Mouse (Mus musculus) megakaryocyte, embryonic 14.5 days (primary cell): Measurements from ENCODE around the gene Chic1. TPM values are rescaled to one million over a fixed set of nuclear protein-coding genes. Genes with fewer than 3 reads are reported as not detected.

Source experiments
- H3K27me3 ChIP-seq: replicated peaks from 2 replicates; pipeline ENCODE3; 2012; ENCODE audit warnings: inconsistent platforms
- H3K36me3 ChIP-seq: replicated peaks from 2 replicates; pipeline ENCODE3; 2012; ENCODE audit warnings: low read length, inconsistent platforms, mixed read lengths
- H3K4me1 ChIP-seq: 2 replicates; pipeline ENCODE4 v1.6.1; 2012; ENCODE audit warnings: inconsistent platforms
- H3K4me3 ChIP-seq: replicated peaks from 2 replicates; pipeline ENCODE3; 2012; ENCODE audit warnings: moderate library complexity, mild to moderate bottlenecking, inconsistent platforms
- H3K9me3 ChIP-seq: 2 replicates; pipeline ENCODE4 v1.6.1; 2012; ENCODE audit warnings: inconsistent platforms
- FLI1 ChIP-seq: IDR thresholded peaks from 2 replicates; pipeline ENCODE4 v1.6.1; 2012; ENCODE audit warnings: low read length, inconsistent platforms, mixed read lengths
- GATA1 ChIP-seq: IDR thresholded peaks from 3 replicates; pipeline ENCODE4 v1.6.1; 2012; ENCODE audit warnings: mixed read lengths, low read length, inconsistent platforms, borderline replicate concordance
- polyA plus RNA-seq: library from polyadenylated mRNA; stranded (reverse); fragments of >175 nt; gene quantifications from 2 replicates; pipeline ENCODE4 v1.2.3, GENCODE M21; 2012; ENCODE audit warnings: low replicate concordance; ENCODE audit not compliant: insufficient read depth

Chic1 gene
- polyA plus RNA-seq, 1 experiment, result not detected

DNA sequence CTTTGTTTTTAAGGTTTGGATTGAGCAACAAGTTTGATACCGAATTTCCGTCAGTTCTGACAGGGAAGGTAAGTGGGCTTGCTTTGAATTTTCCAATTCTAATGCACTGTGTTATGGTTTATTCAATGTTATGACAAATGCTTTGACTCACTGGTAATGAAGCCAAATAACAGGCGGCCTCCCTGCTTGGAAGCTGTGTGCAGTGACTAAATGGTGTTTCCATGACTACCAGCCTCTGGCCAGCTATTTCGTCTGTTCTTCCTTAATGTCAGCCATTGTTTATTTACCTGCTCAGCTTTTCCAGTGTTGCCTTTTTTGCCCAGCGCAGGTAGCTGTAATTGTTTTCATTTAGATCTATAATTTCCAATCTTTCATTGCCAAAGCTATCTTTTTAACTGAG is 9.9 kb downstream of the Chic1 start:
- no peaks in the 10 kb centered on the region for H3K9me3 ChIP-seq
- no peaks in the 10 kb centered on the region for H3K4me1 ChIP-seq
- TF ChIP-seq GATA1 (no peak), FLI1 (no peak)
- H3K4me3 ChIP-seq, result no peak overlapping the region
- peaks cover 2% of the 10 kb centered on the region for H3K27me3 ChIP-seq
- no peaks in the 10 kb centered on the region for H3K36me3 ChIP-seq

DNA sequence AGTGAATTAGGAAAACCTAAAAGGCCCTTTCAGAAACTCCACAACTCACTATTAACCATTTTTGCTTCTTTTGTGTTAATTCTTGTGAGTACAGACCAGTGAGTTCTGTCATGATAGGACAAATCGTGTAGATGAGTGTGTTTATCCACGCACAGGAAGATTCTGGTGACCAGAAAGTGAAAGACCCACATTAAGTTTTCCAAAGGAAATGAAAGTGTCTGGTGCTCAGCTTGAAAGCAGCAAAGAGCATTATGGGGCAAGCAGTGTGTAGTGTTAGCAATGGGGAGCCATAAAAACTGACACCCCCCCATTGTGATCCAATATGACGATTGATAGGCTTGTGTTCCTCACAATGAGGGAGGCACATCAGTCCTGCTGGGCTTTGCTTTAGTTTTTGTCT is 12.4 kb downstream of the Chic1 start:
- H3K4me3 ChIP-seq, result no peak overlapping the region
- TF ChIP-seq FLI1, result no peak
- TF ChIP-seq GATA1, result no peak
- H3K4me1 ChIP-seq, result no peaks in the 10 kb centered on the region
- H3K27me3 ChIP-seq, result peaks cover 2% of the 10 kb centered on the region
- no peaks in the 10 kb centered on the region for H3K9me3 ChIP-seq
- H3K36me3 ChIP-seq, result no peaks in the 10 kb centered on the region

DNA sequence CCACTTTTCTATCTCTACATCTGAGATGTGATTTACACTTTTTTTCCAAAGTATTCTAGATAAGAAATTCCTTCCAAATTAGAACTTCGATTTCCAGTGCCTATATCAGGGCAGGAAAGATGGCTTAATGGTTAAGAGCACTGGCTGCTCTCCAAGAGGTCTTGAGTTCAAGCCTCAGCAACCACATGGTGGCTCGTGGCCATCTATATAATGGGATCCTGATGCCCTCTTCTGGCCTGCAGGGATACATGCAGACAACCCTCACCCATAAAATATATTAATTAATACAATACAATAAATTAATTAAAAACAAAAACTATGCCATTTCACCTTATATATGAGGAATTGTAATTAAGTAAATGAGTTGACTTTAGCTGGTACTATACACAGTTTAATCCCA is 14.9 kb downstream of the Chic1 start:
- Histone ChIP-seq H3K27me3 (peaks cover 2% of the 10 kb centered on the region), H3K36me3 (no peaks in the 10 kb centered on the region), H3K4me3 (no peak overlapping the region), H3K4me1 (no peaks in the 10 kb centered on the region), H3K9me3 (no peaks in the 10 kb centered on the region)
- TF ChIP-seq FLI1 (no peak), GATA1 (no peak)

DNA sequence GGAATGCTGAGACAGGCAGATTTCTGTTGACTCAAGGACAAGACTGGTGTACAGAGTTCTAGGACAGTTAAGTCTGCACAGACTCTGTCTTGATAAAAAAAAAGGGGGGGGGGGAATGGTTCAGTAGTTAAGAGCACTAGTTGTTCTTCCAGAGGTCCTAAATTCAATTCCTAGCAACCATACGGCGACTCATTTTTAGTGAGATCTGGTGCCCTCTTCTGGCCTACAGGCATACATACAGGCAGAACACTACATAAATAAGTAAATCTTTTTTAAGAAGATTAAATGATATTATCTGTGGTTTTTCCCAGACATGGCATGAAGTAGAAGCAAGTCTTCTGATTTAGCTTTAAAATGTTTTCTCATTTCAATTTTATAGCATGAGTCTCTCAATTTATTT is 15.4 kb downstream of the Chic1 start:
- H3K4me3 ChIP-seq, result no peak overlapping the region
- TF ChIP-seq GATA1 (no peak), FLI1 (no peak)
- no peaks in the 10 kb centered on the region for H3K4me1 ChIP-seq
- H3K36me3 ChIP-seq, result no peaks in the 10 kb centered on the region
- peaks cover 2% of the 10 kb centered on the region for H3K27me3 ChIP-seq
- no peaks in the 10 kb centered on the region for H3K9me3 ChIP-seq

DNA sequence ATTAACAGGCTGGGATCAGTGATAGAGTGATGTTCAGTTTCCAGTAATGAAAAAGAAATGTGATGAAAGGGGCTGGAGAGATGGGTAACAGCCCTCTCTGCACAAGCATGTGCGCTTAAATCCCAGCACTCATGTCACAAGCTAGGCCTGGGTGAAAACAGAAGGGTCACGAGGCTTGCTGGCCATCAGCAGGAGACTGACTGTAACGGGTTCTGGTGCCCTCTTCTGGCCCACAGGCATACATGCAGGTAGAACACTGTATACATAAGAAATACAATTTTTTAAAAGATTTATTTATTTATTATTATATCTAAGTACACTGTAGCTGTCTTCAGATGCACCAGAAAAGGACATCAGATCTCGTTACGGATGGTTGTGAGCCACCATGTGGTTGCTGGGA is 18.0 kb downstream of the Chic1 start:
- Histone ChIP-seq H3K4me3 (no peak overlapping the region), H3K9me3 (no peaks in the 10 kb centered on the region), H3K36me3 (no peaks in the 10 kb centered on the region), H3K4me1 (no peaks in the 10 kb centered on the region), H3K27me3 (no peaks in the 10 kb centered on the region)
- TF ChIP-seq GATA1 (no peak), FLI1 (no peak)

DNA sequence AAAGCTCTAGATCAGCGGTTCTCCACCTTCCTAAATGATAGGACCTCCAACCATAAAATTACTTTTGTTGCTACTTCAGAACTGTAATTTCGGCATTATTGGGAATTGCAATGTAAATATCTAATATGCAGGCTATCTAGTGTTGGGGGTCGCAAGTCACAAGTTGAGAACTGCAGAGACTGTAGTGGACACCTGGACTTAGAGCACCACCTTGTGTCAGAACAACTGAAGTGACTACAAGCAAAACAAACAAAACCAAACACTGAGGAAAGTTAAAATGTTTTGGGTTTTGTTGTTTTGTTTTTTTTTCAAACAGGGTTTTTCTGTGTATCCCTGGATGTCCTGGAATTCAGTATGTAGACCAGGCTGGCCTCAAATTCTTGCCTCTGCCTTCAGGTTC is 28.3 kb downstream of the Chic1 start:
- TF ChIP-seq GATA1 (no peak), FLI1 (no peak)
- Histone ChIP-seq H3K4me3 (no peak overlapping the region), H3K27me3 (peaks cover 7% of the 10 kb centered on the region), H3K4me1 (no peaks in the 10 kb centered on the region), H3K36me3 (no peaks in the 10 kb centered on the region), H3K9me3 (no peaks in the 10 kb centered on the region)

DNA sequence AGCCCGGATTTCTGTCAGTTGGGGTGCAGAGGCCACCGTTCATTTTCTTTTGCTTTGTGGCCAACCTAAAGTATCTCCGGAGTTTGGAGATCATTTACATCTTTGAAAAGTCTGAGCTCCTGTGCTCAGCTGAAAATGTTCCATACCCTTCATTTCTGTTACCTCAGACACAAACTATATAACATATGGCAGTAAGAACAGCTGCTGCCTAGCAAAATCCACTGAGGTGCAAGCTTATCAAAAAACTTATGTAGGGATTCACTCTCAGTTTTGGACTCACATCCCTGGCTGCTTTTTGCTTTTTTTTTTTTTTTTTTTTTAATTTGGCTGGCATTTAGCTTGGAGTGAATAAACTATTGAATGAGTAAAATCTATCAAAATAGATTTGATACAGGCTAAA is 31.9 kb downstream of the Chic1 start:
- Histone ChIP-seq H3K27me3 (peaks cover 4% of the 10 kb centered on the region), H3K4me1 (no peaks in the 10 kb centered on the region), H3K4me3 (no peak overlapping the region), H3K9me3 (no peaks in the 10 kb centered on the region), H3K36me3 (no peaks in the 10 kb centered on the region)
- TF ChIP-seq GATA1 (no peak), FLI1 (no peak)

DNA sequence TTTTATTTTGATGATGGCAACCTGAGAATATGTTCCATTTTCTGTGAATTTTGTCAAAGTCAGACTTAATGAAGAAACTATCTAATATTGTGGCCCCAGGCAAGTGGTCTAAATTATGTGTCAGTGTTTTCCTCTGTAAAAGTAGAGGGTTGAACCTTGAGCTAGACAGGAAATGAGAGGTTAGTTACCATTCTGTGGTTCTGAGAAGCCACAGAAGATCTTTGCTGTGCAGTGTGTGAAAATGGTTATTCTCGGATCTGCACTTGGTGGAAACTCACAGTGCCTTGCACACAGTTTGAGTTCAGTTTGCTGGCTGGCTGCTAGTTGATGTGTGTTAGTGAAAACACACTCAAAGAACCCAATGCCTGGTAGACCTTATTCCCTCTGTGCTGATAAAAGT is 37.6 kb downstream of the Chic1 start:
- H3K9me3 ChIP-seq, result no peaks in the 10 kb centered on the region
- H3K36me3 ChIP-seq, result no peaks in the 10 kb centered on the region
- peaks cover 9% of the 10 kb centered on the region for H3K27me3 ChIP-seq
- H3K4me3 ChIP-seq, result no peak overlapping the region
- TF ChIP-seq GATA1, result no peak
- no peak for TF ChIP-seq FLI1
- H3K4me1 ChIP-seq, result no peaks in the 10 kb centered on the region

DNA sequence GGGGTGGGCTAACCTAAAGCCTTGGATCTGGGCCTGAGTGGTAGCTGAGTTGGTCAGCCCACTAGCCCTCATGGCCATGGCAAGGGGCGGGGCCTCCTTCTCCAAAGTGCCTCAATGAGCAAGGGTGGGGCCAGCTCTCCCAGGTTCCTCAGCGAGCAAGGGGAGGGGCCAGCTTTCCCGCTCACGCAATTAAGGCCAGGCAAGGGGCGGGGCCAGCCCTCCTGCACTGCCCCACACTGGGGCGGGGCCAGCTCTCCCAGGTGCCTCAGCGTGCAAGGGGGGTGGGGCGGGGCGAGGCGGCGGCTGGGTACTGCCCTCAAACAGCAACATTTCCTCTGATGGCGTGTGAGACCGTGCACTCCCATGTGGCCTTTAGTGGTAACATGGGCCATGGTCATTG is 48.7 kb downstream of the Chic1 start:
- Histone ChIP-seq H3K4me1 (no peaks in the 10 kb centered on the region), H3K9me3 (no peaks in the 10 kb centered on the region), H3K4me3 (no peak overlapping the region), H3K36me3 (no peaks in the 10 kb centered on the region), H3K27me3 (peaks cover 6% of the 10 kb centered on the region)
- no peak for TF ChIP-seq FLI1

DNA sequence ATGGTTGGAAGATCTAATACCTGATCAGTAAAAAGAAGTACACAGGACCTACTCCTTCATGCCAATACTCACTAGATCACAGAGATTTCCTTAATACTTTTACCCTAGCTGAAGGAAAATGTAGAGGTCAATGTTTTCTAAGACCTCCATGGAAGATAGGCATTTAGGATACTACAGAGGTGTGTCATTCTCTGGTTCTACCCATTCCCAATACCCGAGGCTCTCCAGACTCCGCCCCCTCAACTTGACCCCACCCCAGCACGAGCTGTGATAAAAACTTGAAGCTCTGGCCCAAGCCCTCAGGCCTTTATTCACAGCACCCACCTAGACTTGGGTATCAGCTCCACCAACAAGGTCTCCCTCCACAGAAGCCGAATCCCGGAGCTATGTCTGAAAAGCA is 57.9 kb downstream of the Chic1 start, which contains the start of gene Tsx:
TSS of gene Tsx (plus strand) at position 301 of the 400 bp plus-strand sequence.
- H3K9me3 ChIP-seq, result no peaks in the 10 kb centered on the region
- H3K36me3 ChIP-seq, result no peaks in the 10 kb centered on the region
- peaks cover 25% of the 10 kb centered on the region for H3K27me3 ChIP-seq
- TF ChIP-seq FLI1 (no peak), GATA1 (no peak)
- H3K4me3 ChIP-seq, result no peak within 1 kb of the TSS
- H3K4me1 ChIP-seq, result no peaks in the 10 kb centered on the region

DNA sequence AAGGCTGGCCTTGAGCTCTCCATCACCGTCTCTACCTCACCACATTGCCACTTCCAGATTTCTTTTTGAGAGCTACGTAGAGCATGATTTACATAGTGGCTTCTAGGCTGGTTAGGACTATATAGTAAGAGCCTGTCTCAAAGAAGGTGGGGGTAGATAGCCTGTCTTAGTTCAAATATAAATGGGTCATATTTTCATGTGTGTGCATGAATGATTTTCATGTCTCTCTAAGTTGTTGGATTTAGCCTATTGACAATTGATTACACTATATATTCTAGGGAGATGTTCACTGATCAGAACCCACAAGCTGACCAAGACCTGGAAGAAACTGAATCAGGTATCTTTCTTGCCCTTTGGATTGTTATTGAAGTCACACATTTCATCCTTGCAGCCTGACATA is 65.4 kb downstream of the Chic1 start, which contains the start of gene Gm26992:
TSS of gene Gm26992 (plus strand) at position 301 of the 400 bp plus-strand sequence.
- Histone ChIP-seq H3K9me3 (no peaks in the 10 kb centered on the region), H3K4me1 (no peaks in the 10 kb centered on the region), H3K36me3 (no peaks in the 10 kb centered on the region), H3K27me3 (peaks cover 11% of the 10 kb centered on the region), H3K4me3 (no peak within 1 kb of the TSS)
- TF ChIP-seq GATA1 (no peak), FLI1 (no peak)

DNA sequence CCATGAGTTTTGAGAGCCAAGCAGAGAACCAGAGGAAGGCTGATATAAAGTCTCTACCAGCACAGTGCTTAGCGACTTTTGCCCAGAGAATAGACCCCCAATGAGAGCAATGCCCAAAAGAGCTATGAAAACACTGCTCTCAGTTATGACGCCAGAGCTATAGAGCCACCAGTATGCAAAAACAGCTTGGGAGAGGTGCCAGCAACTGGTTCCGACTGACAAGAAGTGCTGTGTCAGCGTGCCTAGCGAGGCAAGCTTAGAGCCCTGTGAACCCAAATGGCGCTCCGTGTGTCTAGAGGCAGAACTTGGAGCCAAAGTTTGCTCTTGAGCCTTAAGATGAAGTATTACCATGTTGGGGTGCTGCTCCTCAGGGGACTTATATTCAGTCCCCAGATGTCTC is 71.4 kb downstream of the Chic1 start:
- peaks cover 8% of the 10 kb centered on the region for H3K27me3 ChIP-seq
- no peaks in the 10 kb centered on the region for H3K9me3 ChIP-seq
- no peaks in the 10 kb centered on the region for H3K36me3 ChIP-seq
- TF ChIP-seq FLI1 (no peak), GATA1 (no peak)
- H3K4me3 ChIP-seq, result no peak overlapping the region
- H3K4me1 ChIP-seq, result no peaks in the 10 kb centered on the region
